Mouse (Mus musculus): ENCODE data around the gene Zdhhc22. TPM values are rescaled to one million over a fixed set of nuclear protein-coding genes. Genes with fewer than 3 reads are reported as not detected.

Zdhhc22 gene
- polyA plus RNA-seq, 1 experiment from 2014 or later, result 0.15 TPM

- H3K4me1 ChIP-seq (replicated peaks; ENCODE audit: control insufficient read depth, insufficient read depth, low read length), result peaks cover 4% of the 10 kb centered on the region
- no peak overlapping the region for H3K9ac ChIP-seq (ENCODE audit: low read length)
- no peaks in the 10 kb centered on the region for H3K36me3 ChIP-seq (ENCODE audit: control insufficient read depth, insufficient read depth, low read length)
- H3K4me3 ChIP-seq (ENCODE audit: low read length), result no peak overlapping the region
- no peaks in the 10 kb centered on the region for H3K9me3 ChIP-seq (ENCODE audit: control insufficient read depth, low read length)
- no peak for ATAC-seq (ENCODE audit: low read depth)
- 56% methylated on average over 4 of the region's 4 CpGs for WGBS
- no peak overlapping the region for H3K4me2 ChIP-seq (ENCODE audit: low read depth, low read length)
- H3K27me3 ChIP-seq (ENCODE audit: control insufficient read depth, insufficient read depth, low read depth, low read length), result peaks cover 55% of the 10 kb centered on the region
- H3K27ac ChIP-seq (ENCODE audit: low read length), result no peak overlapping the region
These were observed 3.7 kb downstream of the Zdhhc22 start for GRCm38 (mm10) chr12:86986562-86986961.

- 9% methylated on average over 6 of the region's 6 CpGs for WGBS
- H3K36me3 ChIP-seq (ENCODE audit: control insufficient read depth, insufficient read depth, low read length), result no peaks in the 10 kb centered on the region
- no peak overlapping the region for H3K27ac ChIP-seq (ENCODE audit: low read length)
- no peaks in the 10 kb centered on the region for H3K4me1 ChIP-seq (replicated peaks; ENCODE audit: control insufficient read depth, insufficient read depth, low read length)
- no peak overlapping the region for H3K4me3 ChIP-seq (ENCODE audit: low read length)
- H3K9ac ChIP-seq (ENCODE audit: low read length), result no peak overlapping the region
- H3K9me3 ChIP-seq (ENCODE audit: control insufficient read depth, low read length), result no peaks in the 10 kb centered on the region
- H3K27me3 ChIP-seq (ENCODE audit: control insufficient read depth, insufficient read depth, low read depth, low read length), result peaks cover 32% of the 10 kb centered on the region
- H3K4me2 ChIP-seq (ENCODE audit: low read depth, low read length), result no peak overlapping the region
- no peak for ATAC-seq (ENCODE audit: low read depth)
These were observed 6.1 kb downstream of the Zdhhc22 start for GRCm38 (mm10) chr12:86984194-86984555.

- H3K4me2 ChIP-seq (ENCODE audit: low read depth, low read length), result no peak overlapping the region
- WGBS, result 3% methylated on average over 27 of the region's 28 CpGs
- no peak overlapping the region for H3K4me3 ChIP-seq (ENCODE audit: low read length)
- peak; percentile 71; the same call in 1 of the 2 replicates for ATAC-seq (ENCODE audit: low read depth)
- peaks cover 27% of the 10 kb centered on the region for H3K27me3 ChIP-seq (ENCODE audit: control insufficient read depth, insufficient read depth, low read depth, low read length)
- no peaks in the 10 kb centered on the region for H3K9me3 ChIP-seq (ENCODE audit: control insufficient read depth, low read length)
- H3K9ac ChIP-seq (ENCODE audit: low read length), result no peak overlapping the region
- no peak overlapping the region for H3K27ac ChIP-seq (ENCODE audit: low read length)
- H3K4me1 ChIP-seq (replicated peaks; ENCODE audit: control insufficient read depth, insufficient read depth, low read length), result no peaks in the 10 kb centered on the region
- no peaks in the 10 kb centered on the region for H3K36me3 ChIP-seq (ENCODE audit: control insufficient read depth, insufficient read depth, low read length)
These were observed 6.6 kb downstream of the Zdhhc22 start for GRCm38 (mm10) chr12:86983470-86984193.

GRCm38 (mm10) chr12:86981180-86981579 lies 9.1 kb downstream of the Zdhhc22 start:
- Histone ChIP-seq H3K4me1 (replicated peaks; ENCODE audit: control insufficient read depth, insufficient read depth, low read length) (peaks cover 8% of the 10 kb centered on the region), H3K9me3 (ENCODE audit: control insufficient read depth, low read length) (no peaks in the 10 kb centered on the region), H3K9ac (ENCODE audit: low read length) (no peak overlapping the region), H3K4me3 (ENCODE audit: low read length) (no peak overlapping the region), H3K27me3 (ENCODE audit: control insufficient read depth, insufficient read depth, low read depth, low read length) (peaks cover 15% of the 10 kb centered on the region), H3K4me2 (ENCODE audit: low read depth, low read length) (no peak overlapping the region), H3K36me3 (ENCODE audit: control insufficient read depth, insufficient read depth, low read length) (no peaks in the 10 kb centered on the region), H3K27ac (ENCODE audit: low read length) (no peak overlapping the region)
- 24% methylated on average over 9 of the region's 9 CpGs for WGBS
- ATAC-seq (ENCODE audit: low read depth), result no peak

GRCm38 (mm10) chr12:86977833-86978232 lies 12.4 kb downstream of the Zdhhc22 start:
- 5% methylated on average over 15 of the region's 15 CpGs for whole genome bisulfite sequencing
- Histone ChIP-seq H3K4me1 (replicated peaks; ENCODE audit: control insufficient read depth, insufficient read depth, low read length) (peaks cover 29% of the 10 kb centered on the region), H3K9ac (ENCODE audit: low read length) (no peak overlapping the region), H3K27me3 (ENCODE audit: control insufficient read depth, insufficient read depth, low read depth, low read length) (peaks cover 4% of the 10 kb centered on the region), H3K4me2 (ENCODE audit: low read depth, low read length) (no peak overlapping the region), H3K9me3 (ENCODE audit: control insufficient read depth, low read length) (no peaks in the 10 kb centered on the region), H3K36me3 (ENCODE audit: control insufficient read depth, insufficient read depth, low read length) (no peaks in the 10 kb centered on the region), H3K4me3 (ENCODE audit: low read length) (no peak overlapping the region), H3K27ac (ENCODE audit: low read length) (no peak overlapping the region)
- ATAC-seq (ENCODE audit: low read depth), result peak; percentile 11; the same call in 1 of the 2 replicates

- Histone ChIP-seq H3K9me3 (ENCODE audit: control insufficient read depth, low read length) (no peaks in the 10 kb centered on the region), H3K27me3 (ENCODE audit: control insufficient read depth, insufficient read depth, low read depth, low read length) (no peaks in the 10 kb centered on the region; the same call in 1 of the 2 replicates)
These were observed 13.6 kb downstream of the Zdhhc22 start for GRCm38 (mm10) chr12:86976511-86977168.

GRCm38 (mm10) chr12:86975761-86976160 lies 14.5 kb downstream of the Zdhhc22 start:
- Histone ChIP-seq H3K36me3 (ENCODE audit: control insufficient read depth, insufficient read depth, low read length) (no peaks in the 10 kb centered on the region), H3K9ac (ENCODE audit: low read length) (no peak overlapping the region), H3K4me1 (replicated peaks; ENCODE audit: control insufficient read depth, insufficient read depth, low read length) (peaks cover 30% of the 10 kb centered on the region), H3K4me2 (ENCODE audit: low read depth, low read length) (no peak overlapping the region), H3K27me3 (ENCODE audit: control insufficient read depth, insufficient read depth, low read depth, low read length) (no peaks in the 10 kb centered on the region; the same call in 1 of the 2 replicates), H3K4me3 (ENCODE audit: low read length) (no peak overlapping the region), H3K9me3 (ENCODE audit: control insufficient read depth, low read length) (no peaks in the 10 kb centered on the region), H3K27ac (ENCODE audit: low read length) (no peak overlapping the region)
- no peak for ATAC-seq (ENCODE audit: low read depth)
- 54% methylated on average over 10 of the region's 10 CpGs for WGBS

More at GRCm38 (mm10) chr12:86976511-86977168, 13.6 kb downstream of the Zdhhc22 start:
- no peak overlapping the region for H3K27ac ChIP-seq (ENCODE audit: low read length)
- H3K4me2 ChIP-seq (ENCODE audit: low read depth, low read length), result no peak overlapping the region
- 53% methylated on average over 6 of the region's 6 CpGs for WGBS
- H3K36me3 ChIP-seq (ENCODE audit: control insufficient read depth, insufficient read depth, low read length), result no peaks in the 10 kb centered on the region
- H3K4me1 ChIP-seq (replicated peaks; ENCODE audit: control insufficient read depth, insufficient read depth, low read length), result peaks cover 30% of the 10 kb centered on the region
- ATAC-seq (ENCODE audit: low read depth), result no peak
- H3K4me3 ChIP-seq (ENCODE audit: low read length), result no peak overlapping the region
- no peak overlapping the region for H3K9ac ChIP-seq (ENCODE audit: low read length)

GRCm38 (mm10) chr12:86974387-86975288 lies 15.6 kb downstream of the Zdhhc22 start:
- peak overlapping the region; percentile 55 for H3K4me2 ChIP-seq (ENCODE audit: low read depth, low read length)
- no peaks in the 10 kb centered on the region; the same call in 1 of the 2 replicates for H3K27me3 ChIP-seq (ENCODE audit: control insufficient read depth, insufficient read depth, low read depth, low read length)
- peak overlapping the region; percentile 73 for H3K27ac ChIP-seq (ENCODE audit: low read length)
- ATAC-seq (ENCODE audit: low read depth), result peak; percentile 65
- H3K9me3 ChIP-seq (ENCODE audit: control insufficient read depth, low read length), result no peaks in the 10 kb centered on the region
- H3K36me3 ChIP-seq (ENCODE audit: control insufficient read depth, insufficient read depth, low read length), result no peaks in the 10 kb centered on the region
- peak overlapping the region; percentile 47 for H3K9ac ChIP-seq (ENCODE audit: low read length)
- WGBS, result 6% methylated on average over 40 of the region's 40 CpGs
- H3K4me3 ChIP-seq (ENCODE audit: low read length), result peak overlapping the region; percentile 30
- H3K4me1 ChIP-seq (replicated peaks; ENCODE audit: control insufficient read depth, insufficient read depth, low read length), result peaks cover 30% of the 10 kb centered on the region

- no peaks in the 10 kb centered on the region for H3K9me3 ChIP-seq (ENCODE audit: control insufficient read depth, low read length)
- H3K36me3 ChIP-seq (ENCODE audit: control insufficient read depth, insufficient read depth, low read length), result no peaks in the 10 kb centered on the region
- H3K9ac ChIP-seq (ENCODE audit: low read length), result no peak overlapping the region
- H3K27me3 ChIP-seq (ENCODE audit: control insufficient read depth, insufficient read depth, low read depth, low read length), result no peaks in the 10 kb centered on the region
- H3K4me2 ChIP-seq (ENCODE audit: low read depth, low read length), result no peak overlapping the region
- H3K27ac ChIP-seq (ENCODE audit: low read length), result peak overlapping the region; percentile 73
- 25% methylated on average over 8 of the region's 8 CpGs for WGBS
- ATAC-seq (ENCODE audit: low read depth), result no peak
- H3K4me1 ChIP-seq (replicated peaks; ENCODE audit: control insufficient read depth, insufficient read depth, low read length), result peaks cover 30% of the 10 kb centered on the region
- H3K4me3 ChIP-seq (ENCODE audit: low read length), result no peak overlapping the region
These were observed 16.5 kb downstream of the Zdhhc22 start for GRCm38 (mm10) chr12:86973706-86974105.

Data from lung, embryonic 16.5 days (tissue).